Mouse (Mus musculus): ENCODE data around the gene Cald1. TPM values are rescaled to one million over a fixed set of nuclear protein-coding genes. Genes with fewer than 3 reads are reported as not detected.

The Cald1 gene
- 283 and 297 TPM in 2 replicates for polyA plus RNA-seq (2014; fragmentation: Nextera tagmentation; extraction: Ambion mirVana)

- Histone ChIP-seq H3K9ac (peak within 1 kb of the TSS; percentile 74), H3K4me2 (peak within 1 kb of the TSS; percentile 63), H3K9me3 (ENCODE audit: low read depth, low read length) (no peaks in the 10 kb centered on the region), H3K36me3 (ENCODE audit: insufficient read depth) (no peaks in the 10 kb centered on the region), H3K4me3 (ENCODE audit: low read depth, low read length) (peak within 1 kb of the TSS; percentile 56), H3K27ac (ENCODE audit: low read depth) (peak within 1 kb of the TSS; percentile 91), H3K4me1 (ENCODE audit: insufficient read depth) (peaks cover 10% of the 10 kb centered on the region; the same call in 1 of the 2 replicates), H3K27me3 (ENCODE audit: insufficient read depth, low read length) (no peaks in the 10 kb centered on the region)
- 4% methylated on average over 16 of the region's 16 CpGs for WGBS
- DNase-seq (peak; percentile 88), ATAC-seq (ENCODE audit: insufficient read depth) (peak; percentile 96)
- TF ChIP-seq CTCF (IDR thresholded peaks at IDR 0.05; ENCODE audit: low read depth) = peak; percentile 1; the same call in 1 of the 2 replicates
These were observed at the start of gene Cald1 for GRCm38 (mm10) chr6:34598121-34599065. Cald1 (plus strand) TSS chr6:34598500.

GRCm38 (mm10) chr6:34549017-34549416, 49.3 kb upstream of the Cald1 start:
- TF ChIP-seq CTCF (IDR thresholded peaks at IDR 0.05; ENCODE audit: low read depth) = peak; percentile 84
- H3K9ac ChIP-seq = no peak overlapping the region
- H3K9me3 ChIP-seq (ENCODE audit: low read depth, low read length) = 0 out of 2 replicates have a peak, but pooled peaks cover 2% of the 10 kb centered on the region
- 43% methylated on average over 2 of the region's 2 CpGs for WGBS
- H3K27me3 ChIP-seq (ENCODE audit: insufficient read depth, low read length) = no peaks in the 10 kb centered on the region
- 0 out of 2 replicates have a peak overlapping the region, but pooled peaks have one; percentile 4 for H3K4me2 ChIP-seq
- H3K27ac ChIP-seq (ENCODE audit: low read depth) = peak overlapping the region; percentile 79
- H3K4me3 ChIP-seq (ENCODE audit: low read depth, low read length) = no peak overlapping the region
- ATAC-seq (ENCODE audit: insufficient read depth) = no peak
- H3K4me1 ChIP-seq (ENCODE audit: insufficient read depth) = peaks cover 25% of the 10 kb centered on the region
- peak; percentile 56 for DNase-seq
- H3K36me3 ChIP-seq (ENCODE audit: insufficient read depth) = no peaks in the 10 kb centered on the region

GRCm38 (mm10) chr6:34552489-34553157, 45.7 kb upstream of the Cald1 start:
- Histone ChIP-seq H3K4me3 (ENCODE audit: low read depth, low read length) (no peak overlapping the region), H3K4me2 (no peak overlapping the region), H3K9ac (no peak overlapping the region), H3K27me3 (ENCODE audit: insufficient read depth, low read length) (no peaks in the 10 kb centered on the region), H3K9me3 (ENCODE audit: low read depth, low read length) (0 out of 2 replicates have a peak, but pooled peaks cover 2% of the 10 kb centered on the region), H3K27ac (ENCODE audit: low read depth) (no peak overlapping the region), H3K36me3 (ENCODE audit: insufficient read depth) (no peaks in the 10 kb centered on the region), H3K4me1 (ENCODE audit: insufficient read depth) (peaks cover 12% of the 10 kb centered on the region)
- peak; percentile 78 for ATAC-seq (ENCODE audit: insufficient read depth)
- 42% methylated on average over 4 of the region's 4 CpGs for WGBS
- no peak for TF ChIP-seq CTCF (IDR thresholded peaks at IDR 0.05; ENCODE audit: low read depth)
- peak; percentile 63 for DNase-seq

- H3K9me3 ChIP-seq (ENCODE audit: low read depth, low read length) = 0 out of 2 replicates have a peak, but pooled peaks cover 2% of the 10 kb centered on the region
- no peaks in the 10 kb centered on the region for H3K27me3 ChIP-seq (ENCODE audit: insufficient read depth, low read length)
- H3K4me3 ChIP-seq (ENCODE audit: low read depth, low read length) = no peak overlapping the region
- no peaks in the 10 kb centered on the region for H3K36me3 ChIP-seq (ENCODE audit: insufficient read depth)
- TF ChIP-seq CTCF (IDR thresholded peaks at IDR 0.05; ENCODE audit: low read depth) = no peak
- ATAC-seq (ENCODE audit: insufficient read depth) (no peak), DNase-seq (no peak)
- H3K4me1 ChIP-seq (ENCODE audit: insufficient read depth) = peaks cover 4% of the 10 kb centered on the region; the same call in 1 of the 2 replicates
- no peak overlapping the region for H3K27ac ChIP-seq (ENCODE audit: low read depth)
- no peak overlapping the region for H3K9ac ChIP-seq
- H3K4me2 ChIP-seq = no peak overlapping the region
- 54% methylated on average over 9 of the region's 9 CpGs for WGBS
These were observed 43.9 kb upstream of the Cald1 start for GRCm38 (mm10) chr6:34554291-34554997.

GRCm38 (mm10) chr6:34559521-34559920, 38.8 kb upstream of the Cald1 start:
- ATAC-seq (ENCODE audit: insufficient read depth) (no peak), DNase-seq (no peak)
- Histone ChIP-seq H3K36me3 (ENCODE audit: insufficient read depth) (no peaks in the 10 kb centered on the region), H3K9me3 (ENCODE audit: low read depth, low read length) (no peaks in the 10 kb centered on the region), H3K4me3 (ENCODE audit: low read depth, low read length) (no peak overlapping the region), H3K9ac (no peak overlapping the region), H3K27ac (ENCODE audit: low read depth) (0 out of 2 replicates have a peak overlapping the region, but pooled peaks have one; percentile 6), H3K4me1 (ENCODE audit: insufficient read depth) (peaks cover 4% of the 10 kb centered on the region; the same call in 1 of the 2 replicates), H3K27me3 (ENCODE audit: insufficient read depth, low read length) (no peaks in the 10 kb centered on the region), H3K4me2 (no peak overlapping the region)
- no peak for TF ChIP-seq CTCF (IDR thresholded peaks at IDR 0.05; ENCODE audit: low read depth)
- 82% methylated on average over 4 of the region's 4 CpGs for WGBS

- Histone ChIP-seq H3K4me3 (ENCODE audit: low read depth, low read length) (no peak overlapping the region), H3K4me2 (no peak overlapping the region), H3K9ac (no peak overlapping the region), H3K27ac (ENCODE audit: low read depth) (no peak overlapping the region), H3K27me3 (ENCODE audit: insufficient read depth, low read length) (no peaks in the 10 kb centered on the region), H3K36me3 (ENCODE audit: insufficient read depth) (no peaks in the 10 kb centered on the region), H3K4me1 (ENCODE audit: insufficient read depth) (no peaks in the 10 kb centered on the region; the same call in 1 of the 2 replicates), H3K9me3 (ENCODE audit: low read depth, low read length) (no peaks in the 10 kb centered on the region)
- TF ChIP-seq CTCF (IDR thresholded peaks at IDR 0.05; ENCODE audit: low read depth) = no peak
- WGBS = 72% methylated on average over 7 of the region's 7 CpGs
- no peak for ATAC-seq (ENCODE audit: insufficient read depth)
- DNase-seq = no peak
These were observed 33.0 kb upstream of the Cald1 start for GRCm38 (mm10) chr6:34565176-34565880.
